Mouse (Mus musculus) embryo, embryonic 11.5 days (tissue): ENCODE measurements around the gene Btn2a2.

Experiments
- DNase-seq: peaks from one replicate; pipeline ENCODE4 v3.0.0-alpha.2; 2012; ENCODE audit warnings: low read depth, low spot score

Btn2a2 gene

DNA sequence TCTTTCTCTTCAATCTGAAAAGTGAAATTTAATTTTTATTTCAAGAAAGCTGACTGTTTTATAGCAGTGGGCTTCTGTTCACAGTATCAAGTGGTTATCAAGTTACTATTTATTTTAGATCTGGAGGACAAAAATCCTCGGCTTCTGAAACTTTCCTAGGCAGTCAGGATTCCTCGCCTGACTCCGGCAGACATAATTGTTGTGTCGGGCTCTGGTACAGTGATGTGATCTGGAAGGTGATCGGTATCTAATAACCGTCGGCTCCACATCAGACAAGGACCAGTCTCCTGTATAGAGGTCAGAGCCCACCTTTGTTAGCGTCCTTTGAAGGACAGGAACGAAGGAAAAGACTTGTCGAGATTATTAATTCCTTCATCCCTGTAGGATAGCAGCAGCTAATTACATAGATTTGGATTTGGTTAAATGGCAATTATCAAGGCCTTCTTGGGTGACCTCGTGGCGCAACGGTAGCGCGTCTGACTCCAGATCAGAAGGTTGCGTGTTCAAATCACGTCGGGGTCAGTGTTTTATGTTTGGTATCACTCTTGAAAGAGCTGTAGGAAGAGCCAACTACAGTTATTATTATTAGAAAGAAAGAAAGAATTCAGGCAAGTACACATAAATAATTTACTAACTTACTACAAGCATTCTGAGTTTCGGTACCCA is 9.1 kb upstream of the Btn2a2 start:
- no peak for DNase-seq

DNA sequence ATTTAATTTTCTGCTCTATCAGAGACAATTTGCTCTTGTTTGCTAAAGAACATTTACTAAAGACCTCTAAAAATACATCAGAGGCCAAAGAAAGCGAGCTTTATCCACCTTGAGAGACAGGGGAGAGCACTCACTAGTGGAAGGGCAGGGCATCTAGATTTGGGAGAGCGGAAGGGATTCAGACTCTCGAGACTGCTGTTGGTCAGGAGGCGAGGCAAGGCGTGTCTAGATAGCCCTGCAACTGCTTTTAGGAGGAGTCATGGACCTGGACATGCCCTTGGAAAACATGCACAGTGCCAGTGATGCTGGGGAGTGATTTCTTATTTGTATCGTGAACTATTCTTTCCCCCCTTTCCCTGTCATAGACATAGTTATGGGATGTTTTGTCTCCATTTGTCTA is 6.9 kb upstream of the Btn2a2 start:
- DNase-seq, result no peak

GRCm38 (mm10) chr13:23491990-23492389 is 3.3 kb upstream of the Btn2a2 start:
- no peak for DNase-seq

DNA sequence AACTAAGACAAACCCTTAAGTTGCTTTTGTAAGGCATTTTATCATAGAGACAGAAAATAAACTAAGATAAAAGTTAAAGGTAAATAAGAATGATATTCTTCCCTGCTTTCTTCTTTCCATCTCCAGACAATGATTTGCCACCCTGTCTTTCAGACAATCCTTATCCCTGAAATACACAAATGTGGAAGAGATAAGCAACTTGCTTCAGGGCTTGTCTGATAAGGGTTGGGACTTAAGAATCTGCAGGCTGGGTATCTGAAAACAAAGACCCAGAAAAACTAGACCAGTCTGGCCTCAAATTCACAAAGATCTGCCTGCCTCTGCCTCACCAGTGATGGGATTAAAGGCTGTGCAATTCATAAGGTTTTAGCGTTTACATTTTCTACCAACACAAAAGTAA is 2.6 kb upstream of the Btn2a2 start:
- no peak for DNase-seq

GRCm38 (mm10) chr13:23490863-23491262 is 2.2 kb upstream of the Btn2a2 start:
- DNase-seq, result no peak

DNA sequence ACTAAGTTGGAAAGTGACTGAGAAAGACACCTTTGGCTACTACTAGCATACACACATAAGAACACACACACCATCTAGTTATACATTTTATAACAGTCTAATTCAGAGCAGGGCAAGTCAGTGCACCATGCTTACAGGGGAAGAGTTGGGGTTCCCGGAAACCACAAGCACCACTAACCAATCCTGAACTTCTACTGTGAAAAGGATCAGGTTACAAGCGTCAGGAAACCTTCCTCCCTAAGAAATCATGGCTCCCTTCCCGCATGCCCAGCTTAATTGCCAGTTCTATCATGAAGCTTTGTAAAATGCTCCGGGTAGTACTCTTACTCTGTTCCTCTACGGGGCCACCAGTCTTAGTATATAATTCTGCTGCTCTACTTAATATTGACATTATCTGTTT is 3.4 kb downstream of the Btn2a2 start:
- DNase-seq, result no peak

DNA sequence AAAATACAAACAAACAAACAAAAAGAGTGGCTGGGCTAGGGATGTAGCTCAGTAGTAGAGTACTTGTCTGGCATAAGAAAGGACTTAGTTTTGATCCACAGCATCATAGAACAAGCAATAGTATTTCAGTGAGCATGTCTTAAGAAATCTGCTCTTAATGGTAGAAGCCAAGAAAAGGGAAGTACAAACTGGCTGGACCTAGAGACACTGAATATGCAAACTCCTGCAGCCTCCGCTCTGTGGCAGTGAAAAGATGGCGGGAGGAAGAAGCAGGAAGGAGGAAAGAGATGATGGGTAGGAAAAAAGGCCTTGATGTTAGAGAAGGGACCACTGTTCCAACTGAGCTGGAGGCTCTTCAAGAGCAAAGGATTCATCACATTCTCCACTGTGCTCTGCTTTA is 5.5 kb downstream of the Btn2a2 start:
- DNase-seq, result no peak

GRCm38 (mm10) chr13:23475658-23476057 is 13.0 kb downstream of the Btn2a2 start:
- DNase-seq, result no peak

DNA sequence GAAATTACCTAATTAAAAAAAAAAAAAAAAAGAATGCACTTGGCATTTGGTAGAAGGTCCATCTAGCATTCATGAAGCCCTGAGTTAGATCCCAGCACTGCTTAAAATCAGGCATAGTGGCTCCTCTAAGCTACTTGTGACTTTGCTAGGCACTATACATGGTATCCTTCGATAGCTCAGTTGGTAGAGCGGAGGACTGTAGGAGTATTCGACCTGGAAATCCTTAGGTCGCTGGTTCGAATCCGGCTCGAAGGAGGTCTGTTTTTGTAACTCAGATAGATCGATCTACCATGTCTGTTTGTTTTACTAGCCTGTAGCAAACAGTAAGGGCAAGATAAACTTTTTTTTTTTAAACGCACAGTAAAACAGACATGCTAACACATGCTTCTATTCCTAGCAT is 21.7 kb downstream of the Btn2a2 start:
- DNase-seq, result peak; percentile 85

GRCm38 (mm10) chr13:23466306-23466705 is 22.4 kb downstream of the Btn2a2 start:
- no peak for DNase-seq

GRCm38 (mm10) chr13:23465600-23466109 is 23.0 kb downstream of the Btn2a2 start, which contains the start of gene Btn1a1:
Gene Btn1a1, minus strand, starts transcription at chr13:23465901.
- DNase-seq, result no peak

GRCm38 (mm10) chr13:23464841-23465366 is 23.8 kb downstream of the Btn2a2 start:
- DNase-seq, result no peak

DNA sequence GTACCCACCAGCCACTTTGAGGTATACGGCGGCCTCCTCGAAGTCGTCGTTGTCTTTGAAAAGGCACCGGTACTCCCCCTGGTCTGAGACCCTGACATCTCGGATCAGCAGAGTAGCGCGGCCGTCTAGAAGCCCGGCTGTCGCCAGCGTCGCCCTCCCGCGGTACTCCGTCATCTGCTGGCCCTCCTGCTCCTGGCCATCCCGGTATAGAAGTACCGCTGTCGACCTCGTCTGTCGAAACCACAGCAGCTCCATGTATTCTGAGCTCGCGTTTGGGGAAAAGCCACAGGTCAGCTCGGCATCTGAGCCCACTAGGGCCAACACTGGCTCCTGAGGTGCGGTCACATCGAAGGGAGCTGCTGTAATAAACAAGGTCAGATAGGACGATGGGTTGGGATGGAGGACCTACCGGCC is 24.4 kb downstream of the Btn2a2 start:
- no peak for DNase-seq

DNA sequence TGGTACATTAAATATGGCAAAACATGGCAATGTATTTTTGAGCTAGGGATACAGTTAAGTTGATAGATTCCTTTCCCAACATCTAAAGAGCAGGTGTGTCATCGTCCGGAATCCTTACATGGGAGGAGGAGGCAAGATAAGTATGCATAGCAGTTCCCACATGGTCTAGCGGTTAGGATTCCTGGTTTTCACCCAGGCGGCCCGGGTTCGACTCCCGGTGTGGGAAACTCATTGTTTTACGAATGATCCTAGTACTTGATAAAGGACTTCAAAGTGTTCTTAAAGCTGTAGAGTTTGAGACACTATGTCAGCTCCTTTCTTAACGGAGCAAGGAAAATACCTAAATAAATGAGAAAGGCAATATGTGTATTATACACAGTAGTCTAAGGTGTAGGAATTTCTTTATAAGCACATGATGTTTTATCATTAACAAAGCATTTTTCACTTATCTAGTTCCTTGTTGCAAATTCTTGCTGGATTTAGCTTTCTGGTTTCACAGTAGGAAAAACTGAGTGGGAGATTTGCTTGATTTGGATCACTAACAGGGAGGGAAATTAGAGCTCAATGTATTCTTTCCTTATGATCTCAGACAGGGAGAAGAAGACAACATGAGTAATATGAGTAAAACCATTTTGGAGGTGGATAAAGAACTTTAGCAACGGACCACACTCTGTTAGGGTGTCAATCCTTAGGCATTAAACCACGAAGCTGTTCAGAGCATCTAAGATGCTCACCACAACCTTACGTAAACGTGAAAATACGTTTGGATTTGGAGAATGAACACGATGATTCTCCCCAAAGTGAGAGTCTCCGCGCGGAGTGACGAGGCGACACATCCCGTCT is 25.1 kb downstream of the Btn2a2 start:
- peak; percentile 78 for DNase-seq

DNA sequence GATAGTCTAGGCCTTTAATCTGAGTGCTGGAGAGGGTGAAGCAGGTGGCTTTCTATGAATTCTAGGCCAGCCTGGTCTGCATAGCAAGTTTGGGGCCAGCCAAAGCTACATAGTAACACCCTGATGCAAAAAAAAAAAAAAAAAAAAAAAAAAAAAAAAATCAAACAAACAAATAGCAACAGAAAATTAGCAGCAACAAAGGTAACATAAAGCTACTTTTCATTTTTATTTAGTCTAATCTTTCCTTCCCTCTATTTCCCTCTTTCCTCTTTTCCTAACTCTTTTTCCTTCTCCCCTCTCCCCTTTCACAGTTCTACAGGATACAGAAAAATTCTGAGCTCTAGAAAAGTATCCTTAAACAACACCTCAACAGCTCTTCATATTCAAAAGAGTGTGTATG is 26.0 kb downstream of the Btn2a2 start:
- no peak for DNase-seq

DNA sequence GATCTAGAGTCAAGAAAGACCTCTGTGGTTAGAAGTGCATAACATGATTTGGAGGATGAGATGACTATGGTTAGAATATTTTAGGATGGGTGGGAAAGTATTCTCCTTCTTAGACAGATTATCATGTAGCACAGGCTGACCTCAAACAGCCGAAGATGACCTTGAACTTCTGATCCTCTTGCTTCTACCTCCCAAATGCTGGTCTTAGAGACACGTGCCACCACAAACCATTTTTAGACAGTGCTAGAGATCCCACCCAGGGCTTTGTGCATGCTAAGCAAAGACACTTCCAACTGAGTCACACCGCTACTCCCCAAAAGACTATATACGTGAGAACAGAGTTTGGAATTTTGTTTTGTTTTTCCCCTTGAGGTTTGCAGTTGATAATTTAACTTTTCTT is 26.6 kb downstream of the Btn2a2 start:
- no peak for DNase-seq

- no peak for DNase-seq
Measured at GRCm38 (mm10) chr13:23459264-23459846, 29.3 kb downstream of the Btn2a2 start.

- DNase-seq, result no peak
Measured at GRCm38 (mm10) chr13:23453926-23454325, 34.7 kb downstream of the Btn2a2 start.

- DNase-seq, result no peak
Measured at GRCm38 (mm10) chr13:23453362-23453862, 35.2 kb downstream of the Btn2a2 start.

- DNase-seq, result no peak
Measured at GRCm38 (mm10) chr13:23450398-23450797, 38.3 kb downstream of the Btn2a2 start.

- no peak for DNase-seq
Measured at GRCm38 (mm10) chr13:23449235-23450095, 39.2 kb downstream of the Btn2a2 start.
